Mouse (Mus musculus) kidney, adult 2 months (tissue): ENCODE measurements around the gene Mpc1.

Source experiments
- CTCF ChIP-seq: fragments of 200-500 bp; conservative IDR thresholded peaks from 2 replicates; pipeline ENCODE4 v1.5.1; 2011; ENCODE audit warnings: low read depth, mild to moderate bottlenecking, control low read depth, low read length, moderate library complexity, mixed read lengths; ENCODE audit not compliant: insufficient read depth, insufficient read length
- POLR2A ChIP-seq: fragments of 200-500 bp; IDR thresholded peaks from one replicate; pipeline ENCODE4 v1.6.1; 2011; ENCODE audit warnings: low read depth, low read length, control low read depth

DNA sequence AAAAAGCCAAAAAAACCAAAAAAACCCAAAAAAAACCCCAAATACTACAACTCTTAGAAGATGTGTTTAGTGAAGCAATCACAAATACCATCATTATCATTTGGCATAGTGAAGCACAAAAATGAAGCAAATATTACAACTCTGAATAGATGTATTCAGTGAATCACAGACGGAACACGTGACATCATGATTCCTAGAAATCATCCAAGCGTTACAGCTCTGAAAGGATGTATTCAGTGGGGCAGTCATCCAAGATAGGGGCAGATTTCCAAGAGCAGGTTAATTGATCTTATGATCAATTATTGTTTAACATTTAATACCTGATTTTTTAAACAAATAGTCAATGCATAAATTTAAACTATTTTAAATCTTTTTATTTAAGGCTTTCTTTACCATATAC lies 5.4 kb upstream of the Mpc1 start:
- TF ChIP-seq POLR2A: no peak
- TF ChIP-seq CTCF: no peak
